Mouse (Mus musculus): ENCODE measurements around the gene Pik3r4. TPM values are rescaled to one million over a fixed set of nuclear protein-coding genes. Genes with fewer than 3 reads are reported as not detected.

Pik3r4 gene
- total RNA-seq, 1 experiment, result 26.5 TPM

DNA sequence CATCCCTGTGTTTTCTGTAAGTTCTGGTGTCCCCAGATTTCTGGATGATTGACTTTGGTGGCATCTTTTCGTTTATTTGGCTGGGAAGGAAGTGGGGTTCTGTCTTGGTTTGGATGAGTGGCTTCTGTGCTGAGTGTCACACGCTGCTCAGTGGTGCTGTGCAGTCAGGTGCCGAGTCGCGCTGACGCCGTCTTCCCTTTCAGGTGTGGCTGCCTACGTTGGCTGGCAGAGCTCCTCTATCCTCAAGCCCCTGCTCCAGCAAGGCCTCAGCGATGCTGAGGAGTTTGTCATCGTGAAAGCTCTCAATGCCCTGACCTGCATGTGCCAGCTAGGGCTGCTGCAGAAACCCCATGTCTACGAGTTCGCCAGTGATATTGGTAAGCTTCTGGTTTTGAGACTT, 15.4 kb downstream of the Pik3r4 start:
- no peak overlapping the region for H3K4me3 ChIP-seq (ENCODE audit: insufficient read depth in 1 of 2, low read depth in 1 of 2, low read length in 2 of 2, poor library complexity in 1 of 2, severe bottlenecking in 1 of 2)
- no peak overlapping the region for H3K9ac ChIP-seq (ENCODE audit: insufficient read depth, low read depth, low read length, poor library complexity, severe bottlenecking)
- no peaks in the 10 kb centered on the region for H3K9me3 ChIP-seq (ENCODE audit: control insufficient read depth, insufficient read depth, low read depth, low read length)
- DNase-seq (ENCODE audit: low read depth, low spot score), result no peak
- H3K36me3 ChIP-seq (ENCODE audit: control insufficient read depth, insufficient read depth, low read length, poor library complexity, severe bottlenecking), result peaks cover 12% of the 10 kb centered on the region; the same call in 1 of the 2 replicates
- in situ Hi-C loops (cut with MboI; ENCODE audit: low sequenced_read_pairs in 2 of 2, unreplicated experiment in 2 of 2), result no loop called here
- H3K27ac ChIP-seq (ENCODE audit: insufficient read depth, low read depth, low read length, poor library complexity, severe bottlenecking), result no peak overlapping the region
- TF ChIP-seq MAFK (IDR thresholded peaks at IDR 0.05; ENCODE audit: insufficient read depth, low read depth, low read length) (no peak), CHD2 (IDR thresholded peaks at IDR 0.05; ENCODE audit: low read depth, low read length) (no peak), ZC3H11A (IDR thresholded peaks at IDR 0.05; ENCODE audit: borderline replicate concordance, low read depth, low read length) (no peak), ZNF384 (IDR thresholded peaks at IDR 0.05; ENCODE audit: low read depth, low read length) (no peak), HCFC1 (IDR thresholded peaks at IDR 0.05; ENCODE audit: borderline replicate concordance, insufficient read depth, low read length) (no peak)
- H3K4me1 ChIP-seq (ENCODE audit: control insufficient read depth in 2 of 2, insufficient read depth in 2 of 2, low read length in 2 of 2, poor library complexity in 1 of 2), result peaks cover 0 to 4% of the 10 kb centered on the region in 2 experiments; a peak in 1 of 4 replicates

DNA sequence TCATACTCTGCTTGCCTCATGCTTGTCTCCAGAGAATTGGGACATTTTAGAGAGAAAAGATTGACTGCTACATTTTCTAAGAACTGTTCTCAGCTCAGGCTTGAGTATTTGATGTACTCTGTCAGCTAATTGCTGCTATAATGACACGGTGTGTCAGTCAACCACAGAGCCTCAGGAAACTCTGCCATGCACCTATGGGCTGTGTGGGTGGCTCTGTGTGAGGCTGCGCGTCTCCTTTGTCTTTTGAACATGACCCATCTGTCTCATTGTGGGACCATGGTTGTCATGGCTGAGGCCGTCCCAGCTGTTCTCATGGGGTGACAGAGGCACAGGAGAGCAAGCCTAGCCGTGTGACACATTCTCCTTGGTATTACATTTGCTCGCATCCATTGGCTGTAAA, 17.1 kb downstream of the Pik3r4 start:
- H3K9me3 ChIP-seq (ENCODE audit: control insufficient read depth, insufficient read depth, low read depth, low read length), result no peaks in the 10 kb centered on the region
- H3K36me3 ChIP-seq (ENCODE audit: control insufficient read depth, insufficient read depth, low read length, poor library complexity, severe bottlenecking), result peaks cover 7% of the 10 kb centered on the region
- no peak overlapping the region for H3K9ac ChIP-seq (ENCODE audit: insufficient read depth, low read depth, low read length, poor library complexity, severe bottlenecking)
- no peak overlapping the region for H3K27ac ChIP-seq (ENCODE audit: insufficient read depth, low read depth, low read length, poor library complexity, severe bottlenecking)
- no peak for TF ChIP-seq HCFC1 (IDR thresholded peaks at IDR 0.05; ENCODE audit: borderline replicate concordance, insufficient read depth, low read length)
- no peak for TF ChIP-seq CHD2 (IDR thresholded peaks at IDR 0.05; ENCODE audit: low read depth, low read length)
- TF ChIP-seq ZNF384 (IDR thresholded peaks at IDR 0.05; ENCODE audit: low read depth, low read length), result no peak
- no peak for TF ChIP-seq MAFK (IDR thresholded peaks at IDR 0.05; ENCODE audit: insufficient read depth, low read depth, low read length)
- TF ChIP-seq ZC3H11A (IDR thresholded peaks at IDR 0.05; ENCODE audit: borderline replicate concordance, low read depth, low read length), result no peak
- H3K4me3 ChIP-seq (ENCODE audit: insufficient read depth in 1 of 2, low read depth in 1 of 2, low read length in 2 of 2, poor library complexity in 1 of 2, severe bottlenecking in 1 of 2), result no peak overlapping the region
- no peak for DNase-seq (ENCODE audit: low read depth, low spot score)
- in situ Hi-C loops (cut with MboI; ENCODE audit: low sequenced_read_pairs in 2 of 2, unreplicated experiment in 2 of 2), result no loop called here
- H3K4me1 ChIP-seq (ENCODE audit: control insufficient read depth in 2 of 2, insufficient read depth in 2 of 2, low read length in 2 of 2, poor library complexity in 1 of 2), result peaks cover 0 to 6% of the 10 kb centered on the region in 2 experiments; a peak in 2 of 4 replicates

DNA sequence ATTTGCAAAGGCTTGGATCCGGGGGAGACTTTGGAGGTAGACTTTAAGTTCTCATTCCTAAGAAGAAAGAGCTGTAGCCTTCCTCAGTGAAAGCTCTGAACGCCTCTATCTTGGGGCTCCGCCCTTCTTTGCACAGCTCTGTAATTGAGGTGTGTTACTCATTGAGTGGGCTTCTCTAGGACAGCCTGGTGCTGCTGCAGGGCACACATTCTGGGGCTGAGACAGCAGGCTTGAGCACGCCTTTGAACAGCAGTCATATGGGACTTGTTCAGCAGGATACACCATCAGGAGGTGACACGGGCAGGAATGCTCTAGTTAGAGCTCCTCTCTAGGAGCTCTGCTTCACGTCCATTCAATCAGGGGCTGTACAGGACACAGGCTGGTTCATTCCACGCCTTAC, 22.5 kb downstream of the Pik3r4 start:
- Histone ChIP-seq H3K9ac (ENCODE audit: insufficient read depth, low read depth, low read length, poor library complexity, severe bottlenecking) (no peak overlapping the region), H3K4me1 (ENCODE audit: control insufficient read depth in 2 of 2, insufficient read depth in 2 of 2, low read length in 2 of 2, poor library complexity in 1 of 2) (peaks cover 0 to 3% of the 10 kb centered on the region in 2 experiments; a peak in 2 of 4 replicates), H3K4me3 (ENCODE audit: insufficient read depth in 1 of 2, low read depth in 1 of 2, low read length in 2 of 2, poor library complexity in 1 of 2, severe bottlenecking in 1 of 2) (no peak overlapping the region), H3K27ac (ENCODE audit: insufficient read depth, low read depth, low read length, poor library complexity, severe bottlenecking) (no peak overlapping the region), H3K9me3 (ENCODE audit: control insufficient read depth, insufficient read depth, low read depth, low read length) (no peaks in the 10 kb centered on the region), H3K36me3 (ENCODE audit: control insufficient read depth, insufficient read depth, low read length, poor library complexity, severe bottlenecking) (peaks cover 16% of the 10 kb centered on the region)
- TF ChIP-seq HCFC1 (IDR thresholded peaks at IDR 0.05; ENCODE audit: borderline replicate concordance, insufficient read depth, low read length) (no peak), ZNF384 (IDR thresholded peaks at IDR 0.05; ENCODE audit: low read depth, low read length) (no peak), ZC3H11A (IDR thresholded peaks at IDR 0.05; ENCODE audit: borderline replicate concordance, low read depth, low read length) (no peak), CHD2 (IDR thresholded peaks at IDR 0.05; ENCODE audit: low read depth, low read length) (no peak)
- in situ Hi-C loops (cut with MboI; ENCODE audit: low sequenced_read_pairs in 2 of 2, unreplicated experiment in 2 of 2), result no loop called here
- DNase-seq (ENCODE audit: low read depth, low spot score), result no peak

DNA sequence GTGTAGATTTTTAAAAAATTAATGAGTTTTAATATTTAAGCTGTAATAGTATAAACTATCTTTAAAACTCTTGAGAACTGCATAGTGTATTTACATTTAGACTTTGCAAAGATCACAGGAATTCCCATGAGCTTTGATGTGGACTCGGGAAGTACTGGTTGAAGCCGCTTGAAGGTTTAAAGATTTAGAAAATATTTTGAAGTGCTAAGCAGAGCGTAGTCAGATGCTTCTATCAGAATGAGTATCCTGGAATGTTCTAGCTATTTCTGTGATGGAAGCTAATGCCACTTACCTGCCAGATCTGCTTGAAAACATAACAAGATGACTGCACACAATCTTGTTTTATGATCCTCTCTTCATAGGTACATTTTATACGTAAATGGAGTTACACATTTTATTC, 28.1 kb downstream of the Pik3r4 start:
- DNase-seq (ENCODE audit: low read depth, low spot score), result no peak
- peaks cover 17% of the 10 kb centered on the region for H3K36me3 ChIP-seq (ENCODE audit: control insufficient read depth, insufficient read depth, low read length, poor library complexity, severe bottlenecking)
- no peaks in the 10 kb centered on the region for H3K4me1 ChIP-seq (ENCODE audit: control insufficient read depth in 2 of 2, insufficient read depth in 2 of 2, low read length in 2 of 2, poor library complexity in 1 of 2)
- H3K9ac ChIP-seq (ENCODE audit: insufficient read depth, low read depth, low read length, poor library complexity, severe bottlenecking), result no peak overlapping the region
- TF ChIP-seq HCFC1 (IDR thresholded peaks at IDR 0.05; ENCODE audit: borderline replicate concordance, insufficient read depth, low read length) (no peak), CHD2 (IDR thresholded peaks at IDR 0.05; ENCODE audit: low read depth, low read length) (no peak), ZC3H11A (IDR thresholded peaks at IDR 0.05; ENCODE audit: borderline replicate concordance, low read depth, low read length) (no peak), ZNF384 (IDR thresholded peaks at IDR 0.05; ENCODE audit: low read depth, low read length) (no peak), MAFK (IDR thresholded peaks at IDR 0.05; ENCODE audit: insufficient read depth, low read depth, low read length) (no peak)
- no peak overlapping the region for H3K4me3 ChIP-seq (ENCODE audit: insufficient read depth in 1 of 2, low read depth in 1 of 2, low read length in 2 of 2, poor library complexity in 1 of 2, severe bottlenecking in 1 of 2)
- no peak overlapping the region for H3K27ac ChIP-seq (ENCODE audit: insufficient read depth, low read depth, low read length, poor library complexity, severe bottlenecking)
- in situ Hi-C loops (cut with MboI; ENCODE audit: low sequenced_read_pairs in 2 of 2, unreplicated experiment in 2 of 2), result no loop called here
- H3K9me3 ChIP-seq (ENCODE audit: control insufficient read depth, insufficient read depth, low read depth, low read length), result no peaks in the 10 kb centered on the region

DNA sequence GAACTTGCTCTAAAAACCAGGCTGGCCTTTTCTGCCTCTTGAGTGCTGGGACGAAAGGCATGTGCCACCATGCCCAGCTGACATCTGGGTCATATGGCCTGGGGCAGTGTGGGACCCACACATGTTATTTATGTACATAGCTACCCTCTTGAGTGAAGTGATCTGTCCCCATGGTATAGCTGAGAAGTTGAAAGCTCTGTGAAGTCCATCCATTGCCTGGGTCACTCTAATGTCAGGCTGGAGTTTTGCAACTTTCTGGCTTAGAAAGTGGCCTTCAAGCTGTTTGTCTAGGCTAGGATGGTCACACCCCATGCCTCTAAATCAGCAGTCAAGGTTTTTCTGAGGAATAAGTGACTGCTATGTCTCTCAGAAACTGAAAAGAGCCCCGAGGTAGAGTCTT, 29.3 kb downstream of the Pik3r4 start:
- in situ Hi-C loops (cut with MboI; ENCODE audit: low sequenced_read_pairs in 2 of 2, unreplicated experiment in 2 of 2), result no loop called here
- TF ChIP-seq ZNF384 (IDR thresholded peaks at IDR 0.05; ENCODE audit: low read depth, low read length) (no peak), MAFK (IDR thresholded peaks at IDR 0.05; ENCODE audit: insufficient read depth, low read depth, low read length) (no peak), CHD2 (IDR thresholded peaks at IDR 0.05; ENCODE audit: low read depth, low read length) (no peak), HCFC1 (IDR thresholded peaks at IDR 0.05; ENCODE audit: borderline replicate concordance, insufficient read depth, low read length) (no peak), ZC3H11A (IDR thresholded peaks at IDR 0.05; ENCODE audit: borderline replicate concordance, low read depth, low read length) (no peak)
- H3K36me3 ChIP-seq (ENCODE audit: control insufficient read depth, insufficient read depth, low read length, poor library complexity, severe bottlenecking), result peaks cover 18% of the 10 kb centered on the region

More for the DNA sequence above, 29.3 kb downstream of the Pik3r4 start:
- DNase-seq (ENCODE audit: low read depth, low spot score), result no peak
- H3K27ac ChIP-seq (ENCODE audit: insufficient read depth, low read depth, low read length, poor library complexity, severe bottlenecking), result no peak overlapping the region
- no peaks in the 10 kb centered on the region for H3K9me3 ChIP-seq (ENCODE audit: control insufficient read depth, insufficient read depth, low read depth, low read length)
- no peak overlapping the region for H3K9ac ChIP-seq (ENCODE audit: insufficient read depth, low read depth, low read length, poor library complexity, severe bottlenecking)
- no peak overlapping the region for H3K4me3 ChIP-seq (ENCODE audit: insufficient read depth in 1 of 2, low read depth in 1 of 2, low read length in 2 of 2, poor library complexity in 1 of 2, severe bottlenecking in 1 of 2)
- H3K4me1 ChIP-seq (ENCODE audit: control insufficient read depth in 2 of 2, insufficient read depth in 2 of 2, low read length in 2 of 2, poor library complexity in 1 of 2), result no peaks in the 10 kb centered on the region
